Mouse (Mus musculus): ENCODE data around the gene Dffb. TPM values are rescaled to one million over a fixed set of nuclear protein-coding genes. Genes with fewer than 3 reads are reported as not detected.

Dffb gene
- polyA plus RNA-seq, 1 experiment = 18.6 TPM

DNA sequence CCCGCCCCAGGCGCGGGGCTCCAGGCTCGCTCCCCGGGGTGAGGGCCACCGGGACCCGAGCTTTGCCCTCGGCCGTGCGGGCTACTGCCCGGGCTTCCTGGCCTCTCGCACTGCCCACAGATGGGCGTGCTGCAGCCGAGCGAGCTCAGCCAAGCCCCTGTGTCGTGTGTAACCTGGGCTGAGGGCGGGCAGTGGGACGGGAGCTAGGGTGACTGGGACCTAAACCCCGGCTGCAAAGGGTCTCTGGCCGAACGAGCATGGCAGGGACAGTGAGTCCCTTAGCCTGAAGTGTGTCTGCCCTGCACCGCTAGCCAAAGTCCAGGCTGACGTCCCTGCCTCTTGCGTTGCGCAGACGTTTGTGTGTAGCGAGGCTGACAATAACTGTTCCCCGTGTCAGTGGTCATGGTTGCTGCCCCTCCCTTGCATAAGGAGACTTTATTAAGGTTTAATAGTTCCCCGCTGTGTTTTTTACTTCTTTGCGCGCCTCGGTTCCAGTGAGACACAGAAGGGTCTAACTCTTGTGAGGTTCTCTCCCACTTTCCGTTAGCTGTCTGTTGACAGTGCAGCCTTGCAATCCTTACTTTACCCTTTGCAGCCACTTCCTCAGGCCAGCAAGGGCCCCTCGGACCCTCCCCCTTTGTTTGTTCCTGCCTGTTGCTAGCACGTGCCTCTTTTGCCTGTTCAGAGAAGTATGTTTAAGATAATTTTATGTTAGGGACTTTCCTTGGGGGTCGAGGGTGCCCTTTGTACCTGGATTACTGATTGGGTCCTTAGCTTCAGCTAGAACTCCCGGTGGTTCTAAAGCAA, 17.3 kb downstream of the Dffb start:
- peak; percentile 46 for DNase-seq (ENCODE audit: low read depth)

DNA sequence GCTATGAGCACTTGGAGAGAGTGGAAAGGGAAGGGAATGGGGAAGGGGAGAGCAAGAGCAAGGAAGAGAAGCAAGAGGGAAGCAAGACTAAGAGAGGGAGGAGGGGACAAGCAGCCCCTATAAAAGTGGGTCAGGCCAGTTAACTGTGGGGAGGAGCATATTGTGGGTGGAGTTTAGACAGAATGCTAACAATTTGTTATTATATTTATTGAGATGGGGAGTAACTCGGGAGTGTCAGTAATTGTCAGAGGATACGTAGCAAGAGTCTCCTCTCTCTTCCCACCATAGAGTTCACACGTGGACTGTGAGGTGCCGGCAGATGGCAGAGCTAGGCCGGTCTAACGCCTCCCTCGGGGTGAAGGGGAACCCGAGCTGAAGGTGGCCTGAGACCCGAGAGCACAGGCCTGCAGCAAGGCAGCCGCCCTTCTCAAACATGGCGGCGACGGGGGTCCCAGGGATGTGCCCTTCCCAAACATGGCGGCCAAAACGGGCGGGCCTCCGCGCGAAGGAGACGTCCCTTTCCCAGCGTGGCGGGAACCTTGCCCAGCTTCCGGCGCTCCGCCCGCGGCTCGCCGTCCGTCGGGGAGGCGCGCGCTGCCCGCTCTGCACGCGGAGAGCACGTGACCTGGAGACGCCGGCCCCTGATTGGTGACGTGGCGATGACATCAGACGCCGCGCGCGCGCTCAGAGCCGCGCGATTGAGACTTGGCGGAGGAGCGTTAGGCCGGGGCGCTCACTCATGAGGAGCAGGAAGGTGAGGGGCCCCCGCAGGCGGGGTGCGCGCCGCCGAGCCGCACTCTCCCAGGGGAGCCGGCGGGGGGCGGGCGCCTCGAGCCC, 18.1 kb downstream of the Dffb start, which contains the start of gene A430005L14Rik:
Gene A430005L14Rik, plus strand, starts transcription at position 669 of the 837 bp plus-strand sequence.
- peak; percentile 70; the same call in 1 of the 2 replicates for TF ChIP-seq POLR2A (IDR thresholded peaks at IDR 0.05; ENCODE audit: borderline replicate concordance, extremely low read depth, insufficient read depth, insufficient read length, poor library complexity, severe bottlenecking)
- TF ChIP-seq CTCF (IDR thresholded peaks at IDR 0.05; ENCODE audit: borderline replicate concordance, extremely low read depth, insufficient read depth, insufficient read length) = no peak
- peak; percentile 99 for DNase-seq (ENCODE audit: low read depth)

More for the DNA sequence above, 17.3 kb downstream of the Dffb start:
- TF ChIP-seq POLR2A (IDR thresholded peaks at IDR 0.05; ENCODE audit: borderline replicate concordance, extremely low read depth, insufficient read depth, insufficient read length, poor library complexity, severe bottlenecking) = no peak
- no peak for TF ChIP-seq CTCF (IDR thresholded peaks at IDR 0.05; ENCODE audit: borderline replicate concordance, extremely low read depth, insufficient read depth, insufficient read length)

DNA sequence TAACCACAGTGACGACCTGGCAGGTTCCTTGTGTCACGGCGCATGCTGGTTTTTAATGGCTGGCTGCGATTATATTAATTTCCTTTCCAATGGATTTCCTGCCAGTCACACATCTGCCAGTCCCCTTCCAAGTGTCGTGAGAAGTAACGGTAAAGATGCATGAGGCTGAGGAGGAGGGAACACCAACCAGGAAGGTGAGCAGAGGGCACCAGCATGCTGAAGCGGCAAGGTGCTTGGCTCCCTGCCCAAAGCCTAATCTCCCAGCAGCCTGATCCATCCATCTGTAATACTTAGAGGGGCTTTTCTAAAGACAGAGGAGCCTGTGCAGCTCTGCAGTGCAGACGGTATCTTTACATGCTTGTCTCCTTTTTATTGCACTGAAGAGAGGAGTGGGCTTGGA, 19.3 kb downstream of the Dffb start:
- peak; percentile 55 for DNase-seq (ENCODE audit: low read depth)

DNA sequence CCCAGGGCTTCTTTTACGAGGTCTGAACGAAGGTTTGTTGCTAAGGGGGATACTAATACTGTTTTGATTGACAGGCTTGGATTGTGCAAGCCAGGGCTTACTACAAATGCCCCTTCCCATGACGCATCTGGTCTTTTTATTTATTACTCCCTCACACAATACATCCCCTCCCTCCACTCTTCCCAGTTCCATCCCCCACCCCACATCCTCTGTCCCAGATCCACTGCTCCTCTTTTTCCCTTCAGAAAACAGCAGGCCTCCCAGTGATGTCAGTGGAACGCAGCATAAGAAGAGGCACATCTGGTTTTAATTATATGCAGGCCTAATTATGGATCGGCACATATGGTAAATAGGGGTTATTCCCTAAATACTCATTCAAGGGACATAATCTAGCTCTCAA, 23.2 kb downstream of the Dffb start:
- no peak for TF ChIP-seq POLR2A (IDR thresholded peaks at IDR 0.05; ENCODE audit: borderline replicate concordance, extremely low read depth, insufficient read depth, insufficient read length, poor library complexity, severe bottlenecking)
- no peak for TF ChIP-seq CTCF (IDR thresholded peaks at IDR 0.05; ENCODE audit: borderline replicate concordance, extremely low read depth, insufficient read depth, insufficient read length)
- peak; percentile 61 for DNase-seq (ENCODE audit: low read depth)

More for the DNA sequence above, 19.3 kb downstream of the Dffb start:
- no peak for TF ChIP-seq POLR2A (IDR thresholded peaks at IDR 0.05; ENCODE audit: borderline replicate concordance, extremely low read depth, insufficient read depth, insufficient read length, poor library complexity, severe bottlenecking)
- TF ChIP-seq CTCF (IDR thresholded peaks at IDR 0.05; ENCODE audit: borderline replicate concordance, extremely low read depth, insufficient read depth, insufficient read length) = no peak

DNA sequence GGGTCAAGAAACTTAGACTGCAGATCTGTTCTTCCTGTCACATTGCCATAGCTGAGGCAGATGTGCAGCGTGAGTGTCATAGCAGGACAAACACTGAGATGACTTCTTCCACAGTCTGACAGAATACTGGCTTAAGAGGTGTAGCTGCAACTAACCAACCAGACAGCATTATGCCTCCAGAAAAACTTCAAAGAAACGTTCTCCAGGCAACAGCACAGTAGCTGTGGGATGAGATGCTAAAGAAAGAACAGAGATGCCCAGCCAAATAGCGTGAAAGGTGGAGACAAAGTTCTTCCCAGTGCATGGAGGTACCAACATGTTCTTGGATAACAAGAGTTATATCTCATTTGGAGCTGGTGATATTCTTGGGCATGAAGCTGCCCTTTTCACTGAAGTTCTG, 23.8 kb downstream of the Dffb start:
- DNase-seq (ENCODE audit: low read depth) = no peak
- TF ChIP-seq CTCF (IDR thresholded peaks at IDR 0.05; ENCODE audit: borderline replicate concordance, extremely low read depth, insufficient read depth, insufficient read length) = no peak
- TF ChIP-seq POLR2A (IDR thresholded peaks at IDR 0.05; ENCODE audit: borderline replicate concordance, extremely low read depth, insufficient read depth, insufficient read length, poor library complexity, severe bottlenecking) = no peak

GRCm38 (mm10) chr4:153950372-153950771, 24.6 kb downstream of the Dffb start:
- no peak for DNase-seq (ENCODE audit: low read depth)
- no peak for TF ChIP-seq POLR2A (IDR thresholded peaks at IDR 0.05; ENCODE audit: borderline replicate concordance, extremely low read depth, insufficient read depth, insufficient read length, poor library complexity, severe bottlenecking)
- TF ChIP-seq CTCF (IDR thresholded peaks at IDR 0.05; ENCODE audit: borderline replicate concordance, extremely low read depth, insufficient read depth, insufficient read length) = no peak

GRCm38 (mm10) chr4:153945741-153946140, 29.2 kb downstream of the Dffb start:
- no peak for DNase-seq (ENCODE audit: low read depth)
- TF ChIP-seq POLR2A (IDR thresholded peaks at IDR 0.05; ENCODE audit: borderline replicate concordance, extremely low read depth, insufficient read depth, insufficient read length, poor library complexity, severe bottlenecking) (no peak), CTCF (IDR thresholded peaks at IDR 0.05; ENCODE audit: borderline replicate concordance, extremely low read depth, insufficient read depth, insufficient read length) (no peak)

DNA sequence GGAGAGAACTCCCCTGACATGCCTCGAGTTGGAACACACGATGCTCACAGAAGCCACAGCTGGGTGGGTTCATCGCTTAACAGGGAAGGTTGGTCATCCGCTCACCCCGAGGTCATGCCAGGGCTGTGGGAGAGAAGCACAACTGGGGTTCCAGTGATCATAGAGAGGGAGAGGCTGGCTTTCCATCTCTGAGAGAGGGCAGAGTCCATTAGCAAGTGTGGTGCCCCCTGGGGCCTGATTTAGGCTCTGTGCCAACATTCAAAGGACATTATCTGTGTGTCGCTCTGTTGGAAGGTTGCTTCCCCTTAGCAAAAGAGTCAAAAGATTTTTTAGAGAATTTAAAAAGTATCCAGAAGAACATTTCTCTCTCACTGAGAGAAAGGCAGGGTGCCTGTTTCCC, 30.7 kb downstream of the Dffb start:
- DNase-seq (ENCODE audit: low read depth) = no peak
- no peak for TF ChIP-seq POLR2A (IDR thresholded peaks at IDR 0.05; ENCODE audit: borderline replicate concordance, extremely low read depth, insufficient read depth, insufficient read length, poor library complexity, severe bottlenecking)

DNA sequence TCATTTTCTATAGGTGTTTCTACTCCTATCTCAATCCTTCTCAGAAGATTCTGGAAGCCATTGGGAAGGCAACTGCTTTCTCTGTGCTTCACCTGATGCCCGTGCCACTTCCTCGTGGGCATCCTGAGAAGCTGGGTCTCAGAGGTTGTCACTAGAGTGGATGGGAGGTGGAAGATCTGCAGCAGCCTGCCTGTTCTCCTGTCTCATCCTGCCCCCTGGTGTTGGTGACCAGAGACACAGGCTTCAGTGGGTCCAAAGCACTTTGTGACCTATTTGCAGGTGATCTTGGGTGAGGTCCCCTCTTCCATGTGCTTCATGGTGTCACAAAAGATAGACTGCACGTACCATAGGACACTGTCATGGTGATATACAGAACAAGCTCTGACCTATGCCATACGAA, 31.7 kb downstream of the Dffb start:
- TF ChIP-seq CTCF (IDR thresholded peaks at IDR 0.05; ENCODE audit: borderline replicate concordance, extremely low read depth, insufficient read depth, insufficient read length) = peak; percentile 75
- TF ChIP-seq POLR2A (IDR thresholded peaks at IDR 0.05; ENCODE audit: borderline replicate concordance, extremely low read depth, insufficient read depth, insufficient read length, poor library complexity, severe bottlenecking) = no peak
- peak; percentile 67 for DNase-seq (ENCODE audit: low read depth)

- TF ChIP-seq CTCF (IDR thresholded peaks at IDR 0.05; ENCODE audit: borderline replicate concordance, extremely low read depth, insufficient read depth, insufficient read length) (no peak), POLR2A (IDR thresholded peaks at IDR 0.05; ENCODE audit: borderline replicate concordance, extremely low read depth, insufficient read depth, insufficient read length, poor library complexity, severe bottlenecking) (no peak)
- DNase-seq (ENCODE audit: low read depth) = peak; percentile 77
Measured at GRCm38 (mm10) chr4:153929921-153930320, 45.0 kb downstream of the Dffb start.

DNA sequence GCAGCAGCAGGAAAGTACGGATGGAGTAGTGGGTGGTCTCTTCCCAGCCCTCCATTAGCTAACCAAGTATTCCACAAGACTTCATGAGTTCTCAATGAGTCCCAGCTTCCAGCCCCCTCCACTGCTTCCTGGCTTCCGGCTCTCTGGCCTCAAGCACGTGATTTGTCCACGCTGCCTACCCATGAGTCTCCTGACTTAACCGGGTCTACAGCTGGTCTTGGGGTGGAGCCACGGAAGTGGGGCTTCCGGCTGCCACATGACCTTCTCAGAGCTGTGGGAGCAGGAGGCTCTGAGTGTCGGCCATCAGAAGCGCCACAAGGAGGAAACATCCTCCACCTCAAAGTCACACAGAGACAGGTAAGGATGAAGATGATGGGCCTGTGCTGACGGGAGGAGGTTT, 45.5 kb downstream of the Dffb start:
- peak; percentile 42 for DNase-seq (ENCODE audit: low read depth)
- no peak for TF ChIP-seq CTCF (IDR thresholded peaks at IDR 0.05; ENCODE audit: borderline replicate concordance, extremely low read depth, insufficient read depth, insufficient read length)
- TF ChIP-seq POLR2A (IDR thresholded peaks at IDR 0.05; ENCODE audit: borderline replicate concordance, extremely low read depth, insufficient read depth, insufficient read length, poor library complexity, severe bottlenecking) = no peak

Data from brain, embryonic 14.5 days (tissue).